Mouse (Mus musculus) cerebellum, adult 2 months (tissue): ENCODE results near the gene Ppfibp2.

ENCODE experiments used
- CTCF ChIP-seq: fragments of 200-500 bp; IDR thresholded peaks from 2 replicates; pipeline ENCODE4 v1.5.1; 2011; ENCODE audit warnings: low read depth, mild to moderate bottlenecking, control low read depth, low read length, moderate library complexity, borderline replicate concordance; ENCODE audit not compliant: insufficient read depth
- POLR2A ChIP-seq: fragments of 200-500 bp; IDR thresholded peaks from 2 replicates; pipeline ENCODE4 v1.6.1; 2011; ENCODE audit warnings: low read length, control low read depth, borderline replicate concordance; ENCODE audit not compliant: insufficient read depth

DNA sequence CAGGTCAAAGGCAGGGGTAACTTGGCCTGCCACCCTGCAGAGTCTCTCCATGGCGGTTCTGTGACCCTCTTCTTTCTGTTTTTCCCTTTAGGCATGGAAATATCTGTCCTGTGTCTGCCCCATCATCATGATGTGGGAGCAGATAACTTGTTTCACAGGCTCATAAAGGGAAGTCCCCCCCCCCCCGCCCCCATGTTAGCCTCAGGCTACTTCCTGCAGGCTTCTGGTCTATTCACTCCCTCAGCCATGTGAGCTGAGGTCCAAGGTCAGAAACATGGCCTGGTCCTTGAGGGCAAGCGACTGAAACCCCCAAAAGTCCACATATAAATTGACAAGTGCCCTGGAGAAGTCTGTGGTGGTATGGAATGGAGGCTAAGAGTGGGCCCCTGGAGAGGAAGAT lies 25.1 kb downstream of the Ppfibp2 start:
- TF ChIP-seq POLR2A (no peak), CTCF (no peak)
